Mouse (Mus musculus) spleen, adult 18-20 months (tissue): ENCODE data around the gene Hist1h2bn.

Source experiments
- DNase-seq, 2 experiments: peaks; one replicate each; pipeline ENCODE4 v3.0.0; 2022; ENCODE audit warnings: mixed read lengths in 2 of 2

The Hist1h2bn gene

GRCm38 (mm10) chr13:21729544-21729943 is 24.4 kb upstream of the Hist1h2bn start:
- DNase-seq = no peak

- no peak for DNase-seq
Measured at GRCm38 (mm10) chr13:21733466-21733865, 20.5 kb upstream of the Hist1h2bn start.

- DNase-seq = peak; percentile 30 to 60
Measured at GRCm38 (mm10) chr13:21734010-21734905, 19.7 kb upstream of the Hist1h2bn start.

- DNase-seq = peak; percentile 58 to 71
Measured at GRCm38 (mm10) chr13:21734906-21735767, 18.8 kb upstream of the Hist1h2bn start, which contains the start of gene Hist1h4j. Hist1h4j (plus strand) TSS chr13:21735064.

- no peak for DNase-seq
Measured at GRCm38 (mm10) chr13:21745006-21745405, 8.9 kb upstream of the Hist1h2bn start.

GRCm38 (mm10) chr13:21749387-21750158 is 4.3 kb upstream of the Hist1h2bn start:
- DNase-seq = no peak

- DNase-seq = peak; percentile 82 to 86
Measured at GRCm38 (mm10) chr13:21750159-21751017, 3.5 kb upstream of the Hist1h2bn start, which contains the start of gene Hist1h4k. Hist1h4k (minus strand) TSS chr13:21750505.

- DNase-seq = no peak
Measured at GRCm38 (mm10) chr13:21751417-21751816, 2.5 kb upstream of the Hist1h2bn start.

GRCm38 (mm10) chr13:21751827-21752226 is 2.1 kb upstream of the Hist1h2bn start:
- no peak for DNase-seq

GRCm38 (mm10) chr13:21752356-21752755 is 1.6 kb upstream of the Hist1h2bn start:
- DNase-seq = no peak

- no peak for DNase-seq
Measured at GRCm38 (mm10) chr13:21753051-21753523, 836 bp upstream of the Hist1h2bn start.

- DNase-seq = peak in 1 of 2 experiments; percentile 19
Measured at GRCm38 (mm10) chr13:21754294-21755001, 525 bp downstream of the Hist1h2bn start.

GRCm38 (mm10) chr13:21755707-21756106 is 1.8 kb downstream of the Hist1h2bn start:
- no peak for DNase-seq

- DNase-seq = peak; percentile 43 to 48
Measured at GRCm38 (mm10) chr13:21778814-21779766, 25.2 kb downstream of the Hist1h2bn start.

GRCm38 (mm10) chr13:21779767-21780731 is 26.1 kb downstream of the Hist1h2bn start, which contains the start of gene Hist1h1b:
Hist1h1b (minus strand) TSS chr13:21780625.
- peak; percentile 37 to 42 for DNase-seq

GRCm38 (mm10) chr13:21781021-21781555 is 27.2 kb downstream of the Hist1h2bn start:
- DNase-seq = no peak

GRCm38 (mm10) chr13:21781639-21782038 is 27.7 kb downstream of the Hist1h2bn start:
- no peak for DNase-seq
